Mouse (Mus musculus) kidney, embryonic 16.5 days (tissue): ENCODE results near the gene Amh. TPM values are rescaled to one million over a fixed set of nuclear protein-coding genes. Genes with fewer than 3 reads are reported as not detected.
A peak's percentile ranks its signal among the peaks of the same experiment; 100 is the strongest.

Source experiments
- ATAC-seq: fragments of 200-750 bp; cut with Nextera tagmentation; 2 replicates; pipeline ENCODE4 v1.8.0; 2017; ENCODE audit warnings: moderate TSS enrichment; ENCODE audit not compliant: low FRiP score, low TSS enrichment
- H3K27ac ChIP-seq: fragments of 300-500 bp; sonication (generic); 2 replicates; pipeline ENCODE4 v1.5.1; 2014; ENCODE audit warnings: low read length
- H3K27me3 ChIP-seq: fragments of 300-500 bp; sonication (generic); 2 replicates; pipeline ENCODE4 v1.6.1; 2014; ENCODE audit warnings: low read length, control low read depth, mixed read lengths; ENCODE audit not compliant: insufficient read depth
- H3K36me3 ChIP-seq: fragments of 300-500 bp; sonication (generic); 2 replicates; pipeline ENCODE4 v1.6.1; 2014; ENCODE audit warnings: low read length, control low read depth, mixed read lengths; ENCODE audit not compliant: insufficient read depth
- H3K4me1 ChIP-seq: fragments of 300-500 bp; sonication (generic); 2 replicates; pipeline ENCODE4 v1.6.1; 2014; ENCODE audit warnings: low read length, control low read depth, mixed read lengths; ENCODE audit not compliant: insufficient read depth
- H3K4me2 ChIP-seq: fragments of 300-500 bp; sonication (generic); replicated peaks from 2 replicates; pipeline ENCODE4 v1.6.1; 2014; ENCODE audit warnings: low read depth, low read length
- H3K4me3 ChIP-seq: fragments of 300-500 bp; sonication (generic); 2 replicates; pipeline ENCODE4 v1.5.1; 2014; ENCODE audit warnings: mild to moderate bottlenecking, low read length
- H3K9ac ChIP-seq: fragments of 300-500 bp; sonication (generic); replicated peaks from 2 replicates; pipeline ENCODE4 v1.6.1; 2014; ENCODE audit warnings: low read length
- H3K9me3 ChIP-seq: fragments of 300-500 bp; sonication (generic); 2 replicates; pipeline ENCODE4 v1.6.1; 2016; ENCODE audit warnings: low read length, control low read depth
- WGBS: fragments of 180-500 bp; shearing (Covaris S2); extraction: QIAGEN DNeasy Blood & Tissue Kit; methylation state at CpG from one replicate; pipeline ENCODE4 v1.1.7; 2014; 5-methylcytosine and 5-hydroxymethylcytosine counted together
- polyA plus RNA-seq: library from polyadenylated mRNA; unstranded; fragments of >200 nt; fragmentation: Nextera tagmentation; extraction: Ambion mirVana; gene quantifications from 2 replicates; pipeline ENCODE4 v1.2.1, GENCODE M21; 2015

Amh gene
- polyA plus RNA-seq, 1 experiment from 2014 or later: 0.70 TPM

- H3K27me3 ChIP-seq: no peaks in the 10 kb centered on the region
- ATAC-seq: no peak
- no peak overlapping the region for H3K4me2 ChIP-seq
- peaks cover 79% of the 10 kb centered on the region for H3K36me3 ChIP-seq
- H3K4me3 ChIP-seq: no peak overlapping the region
- no peak overlapping the region for H3K27ac ChIP-seq
- H3K9me3 ChIP-seq: no peaks in the 10 kb centered on the region
- H3K4me1 ChIP-seq: no peaks in the 10 kb centered on the region
- no peak overlapping the region for H3K9ac ChIP-seq
These were observed 25.5 kb upstream of the Amh start for GRCm38 (mm10) chr10:80779565-80779964.

GRCm38 (mm10) chr10:80784302-80784701, 20.7 kb upstream of the Amh start:
- 96% methylated on average over 2 of the region's 2 CpGs for WGBS
- Histone ChIP-seq H3K27ac (no peak overlapping the region), H3K36me3 (peaks cover 91% of the 10 kb centered on the region), H3K27me3 (no peaks in the 10 kb centered on the region), H3K9ac (no peak overlapping the region), H3K4me2 (no peak overlapping the region), H3K9me3 (no peaks in the 10 kb centered on the region), H3K4me3 (no peak overlapping the region), H3K4me1 (no peaks in the 10 kb centered on the region)
- no peak for ATAC-seq

- WGBS: 89% methylated on average over 12 of the region's 12 CpGs
- no peak for ATAC-seq
These were observed 20.2 kb upstream of the Amh start for GRCm38 (mm10) chr10:80784871-80785270.

GRCm38 (mm10) chr10:80785963-80786362, 19.1 kb upstream of the Amh start:
- Histone ChIP-seq H3K36me3 (peaks cover 95% of the 10 kb centered on the region), H3K27me3 (no peaks in the 10 kb centered on the region), H3K9me3 (no peaks in the 10 kb centered on the region), H3K4me1 (no peaks in the 10 kb centered on the region), H3K4me2 (no peak overlapping the region), H3K4me3 (no peak overlapping the region), H3K27ac (no peak overlapping the region), H3K9ac (no peak overlapping the region)
- 94% methylated on average over 11 of the region's 11 CpGs for WGBS
- no peak for ATAC-seq

More at GRCm38 (mm10) chr10:80784871-80785270, 20.2 kb upstream of the Amh start:
- Histone ChIP-seq H3K4me1 (no peaks in the 10 kb centered on the region), H3K9me3 (no peaks in the 10 kb centered on the region), H3K4me2 (no peak overlapping the region), H3K36me3 (peaks cover 95% of the 10 kb centered on the region), H3K27me3 (no peaks in the 10 kb centered on the region), H3K4me3 (no peak overlapping the region), H3K9ac (no peak overlapping the region), H3K27ac (no peak overlapping the region)

GRCm38 (mm10) chr10:80787517-80787916, 17.5 kb upstream of the Amh start:
- WGBS: 77% methylated on average over 2 of the region's 2 CpGs
- no peak overlapping the region for H3K4me2 ChIP-seq
- no peaks in the 10 kb centered on the region for H3K9me3 ChIP-seq
- H3K27me3 ChIP-seq: no peaks in the 10 kb centered on the region
- ATAC-seq: no peak
- no peak overlapping the region for H3K9ac ChIP-seq
- H3K27ac ChIP-seq: no peak overlapping the region
- H3K4me1 ChIP-seq: peaks cover 7% of the 10 kb centered on the region
- peaks cover 91% of the 10 kb centered on the region for H3K36me3 ChIP-seq
- H3K4me3 ChIP-seq: no peak overlapping the region

GRCm38 (mm10) chr10:80790761-80791404, 14.2 kb upstream of the Amh start:
- no peak for ATAC-seq
- H3K4me3 ChIP-seq: no peak overlapping the region
- no peaks in the 10 kb centered on the region for H3K27me3 ChIP-seq
- H3K9me3 ChIP-seq: no peaks in the 10 kb centered on the region
- H3K27ac ChIP-seq: no peak overlapping the region
- peaks cover 7% of the 10 kb centered on the region for H3K4me1 ChIP-seq
- peaks cover 80% of the 10 kb centered on the region for H3K36me3 ChIP-seq
- H3K9ac ChIP-seq: no peak overlapping the region
- no peak overlapping the region for H3K4me2 ChIP-seq
- WGBS: 86% methylated on average over 19 of the region's 19 CpGs

GRCm38 (mm10) chr10:80791476-80792174, 13.4 kb upstream of the Amh start:
- WGBS: 81% methylated on average over 33 of the region's 33 CpGs
- no peak; the same call in 1 of the 2 replicates for ATAC-seq

GRCm38 (mm10) chr10:80792175-80793032, 12.6 kb upstream of the Amh start:
- Histone ChIP-seq H3K27ac (no peak overlapping the region), H3K27me3 (no peaks in the 10 kb centered on the region), H3K9me3 (no peaks in the 10 kb centered on the region), H3K4me2 (no peak overlapping the region), H3K36me3 (peaks cover 74% of the 10 kb centered on the region), H3K4me3 (no peak overlapping the region), H3K9ac (no peak overlapping the region), H3K4me1 (peaks cover 18% of the 10 kb centered on the region)
- 0 out of 2 replicates have a peak, but pooled peaks have one; percentile 21 for ATAC-seq
- 54% methylated on average over 40 of the region's 41 CpGs for WGBS

More at GRCm38 (mm10) chr10:80791476-80792174, 13.4 kb upstream of the Amh start:
- Histone ChIP-seq H3K36me3 (peaks cover 80% of the 10 kb centered on the region), H3K27me3 (no peaks in the 10 kb centered on the region), H3K4me3 (no peak overlapping the region), H3K9me3 (no peaks in the 10 kb centered on the region), H3K4me2 (no peak overlapping the region), H3K27ac (no peak overlapping the region), H3K9ac (no peak overlapping the region), H3K4me1 (peaks cover 12% of the 10 kb centered on the region)

GRCm38 (mm10) chr10:80793033-80793784, 11.8 kb upstream of the Amh start:
- Histone ChIP-seq H3K4me2 (no peak overlapping the region), H3K27ac (no peak overlapping the region), H3K4me1 (peaks cover 18% of the 10 kb centered on the region), H3K9ac (no peak overlapping the region), H3K9me3 (no peaks in the 10 kb centered on the region), H3K36me3 (peaks cover 66% of the 10 kb centered on the region), H3K4me3 (no peak overlapping the region), H3K27me3 (no peaks in the 10 kb centered on the region)
- 93% methylated on average over 13 of the region's 13 CpGs for WGBS
- ATAC-seq: no peak
